Mouse (Mus musculus) left cerebral cortex, postnatal 25 days (tissue): Measurements from ENCODE around the gene Cdipt. TPM values are rescaled to one million over a fixed set of nuclear protein-coding genes. Genes with fewer than 3 reads are reported as not detected.

Experiments used
- DNase-seq, 2 experiments: peaks; one replicate each; pipeline ENCODE4 v3.0.0; 2022; ENCODE audit warnings: low spot score in 2 of 2, mixed read lengths in 1 of 2
- intact Hi-C: fragments of 180-260 bp; cut with DNase I; formaldehyde crosslinking; loops from one replicate; pipeline ENCODE4 v1.15.1; 2025
- total RNA-seq, 2 experiments: library from RNA; stranded (reverse); gene quantifications; 2 replicates each; pipeline ENCODE4 v1.2.3; 2021

Gene Cdipt
- total RNA-seq: 100 to 1,000 TPM; 194 to 197 TPM

DNA sequence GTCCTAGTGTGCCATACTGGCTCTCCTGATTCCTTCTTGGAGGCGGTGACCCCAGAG, at the start of gene Cdipt:
TSS of gene Cdipt (plus strand) at position 22 of the 57 bp plus-strand sequence.
- intact Hi-C loops: no loop called here
- no peak for DNase-seq

DNA sequence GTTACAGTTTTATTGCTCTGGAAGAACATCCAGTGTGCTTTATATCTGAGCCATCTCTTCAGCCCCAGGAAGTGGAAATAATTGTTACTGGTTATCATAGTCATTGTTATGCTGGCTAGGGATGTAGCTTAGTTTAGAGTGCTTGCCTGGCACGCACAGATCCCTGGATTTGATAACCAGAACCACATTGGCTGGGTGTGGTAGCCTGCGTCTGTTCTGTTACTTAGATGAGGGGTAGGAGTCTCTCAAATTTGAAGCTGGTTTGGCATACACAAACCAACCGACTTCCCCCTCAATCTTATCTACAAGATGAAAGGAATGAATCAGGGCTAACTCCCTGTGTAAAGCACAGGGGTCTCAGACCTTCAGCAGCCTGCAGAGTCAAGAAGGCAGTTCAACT, 49.4 kb upstream of the Cdipt start:
- intact Hi-C loops: loop anchor here (5.0 kb wide), 1 partner anchor 39 kb away; no protein-coding TSS in a partner anchor
- DNase-seq: no peak

DNA sequence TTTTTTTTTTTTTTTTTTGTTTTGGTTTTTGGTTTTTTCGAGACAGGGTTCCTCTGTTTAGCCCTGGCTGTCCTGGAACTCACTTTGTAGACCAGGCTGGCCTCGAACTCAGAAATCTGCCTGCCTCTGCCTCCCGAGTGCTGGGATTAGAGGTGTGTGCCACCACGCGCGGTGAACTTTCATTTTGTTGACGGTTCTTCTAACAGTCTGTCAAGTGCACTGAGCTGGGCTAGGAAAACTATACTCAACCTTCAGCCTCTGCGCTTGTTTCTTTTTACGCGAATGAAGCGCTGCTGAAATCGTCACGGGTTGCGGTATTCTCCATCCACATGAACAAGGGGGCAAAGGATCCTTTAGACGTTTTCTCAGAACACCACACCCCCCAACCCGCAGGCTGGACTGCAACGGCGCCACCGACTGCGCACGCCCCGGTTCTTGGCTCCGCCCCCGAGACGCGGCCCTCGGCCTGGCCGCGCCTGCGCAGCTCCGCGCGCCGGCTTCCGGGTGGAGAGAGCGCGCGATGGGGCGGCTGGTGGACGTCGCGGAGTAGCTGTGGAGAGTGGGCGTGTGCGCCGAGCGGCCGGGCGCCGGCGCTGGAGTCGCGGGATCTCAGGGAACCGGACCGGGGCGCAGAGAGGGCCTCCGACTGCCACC, 47.2 kb upstream of the Cdipt start, which contains the start of gene Kctd13:
TSS of gene Kctd13 (plus strand) at position 496 of the 654 bp plus-strand sequence.
- peak; percentile 92 for DNase-seq
- intact Hi-C loops: loop anchor here (5.0 kb wide), 1 partner anchor 41 kb away; no protein-coding TSS in a partner anchor

DNA sequence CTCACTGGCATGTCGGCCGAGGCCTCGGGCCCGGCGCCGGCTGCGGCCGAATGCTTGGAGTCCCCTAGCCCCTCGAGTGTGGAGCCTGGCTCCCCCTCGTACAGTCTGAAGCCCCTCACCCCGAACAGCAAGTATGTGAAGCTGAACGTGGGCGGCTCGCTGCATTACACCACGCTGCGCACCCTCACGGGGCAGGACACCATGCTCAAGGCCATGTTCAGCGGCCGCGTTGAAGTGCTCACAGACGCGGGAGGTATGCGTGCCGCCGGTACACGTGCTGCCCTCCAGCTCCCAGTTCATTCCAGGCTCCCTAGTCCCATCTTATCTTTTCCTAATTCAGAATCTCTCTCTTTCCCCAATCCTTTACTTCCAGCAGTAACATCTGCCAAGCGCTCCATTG, 46.7 kb upstream of the Cdipt start:
- intact Hi-C loops: loop anchor here (5.0 kb wide), 1 partner anchor 42 kb away; no protein-coding TSS in a partner anchor
- no peak for DNase-seq

DNA sequence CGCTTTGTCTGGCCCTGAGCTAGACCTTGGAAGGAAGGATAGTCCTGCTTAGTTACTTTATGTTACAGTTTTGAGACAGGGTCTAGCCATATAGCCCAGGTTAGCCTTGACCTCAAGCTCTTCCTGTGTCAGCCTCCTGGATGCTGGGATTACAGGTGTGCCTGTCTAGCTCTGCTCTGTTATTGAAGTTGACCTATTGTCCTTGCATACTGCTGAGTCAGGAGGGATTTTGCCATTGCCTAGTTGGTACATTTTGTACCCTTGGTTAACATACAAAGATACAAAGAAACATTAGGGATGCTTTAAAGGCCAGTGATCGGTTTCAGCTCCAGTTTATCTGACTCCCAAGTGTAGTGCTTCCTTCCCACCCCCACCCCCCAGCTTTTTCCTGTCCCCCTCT, 43.1 kb upstream of the Cdipt start:
- intact Hi-C loops: no loop called here
- no peak for DNase-seq

DNA sequence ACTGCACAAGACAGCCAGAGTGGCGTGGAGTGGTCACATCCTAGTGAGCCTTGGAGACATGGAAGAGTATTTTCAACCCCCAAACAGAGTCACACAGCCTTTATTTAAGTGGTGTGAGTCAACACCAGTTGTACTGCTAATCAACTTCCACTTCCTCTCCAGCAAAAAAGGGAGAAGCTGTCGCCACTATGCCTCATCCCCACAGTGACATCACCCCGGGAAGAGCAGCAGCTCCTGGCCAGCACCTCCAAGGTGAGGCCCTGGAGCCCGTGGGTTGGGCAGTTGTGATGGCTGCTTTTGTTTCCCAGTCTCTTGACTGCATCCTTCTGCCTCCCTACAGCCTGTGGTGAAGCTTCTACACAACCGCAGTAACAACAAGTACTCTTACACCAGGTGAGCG, 34.5 kb upstream of the Cdipt start:
- intact Hi-C loops: no loop called here
- DNase-seq: no peak

DNA sequence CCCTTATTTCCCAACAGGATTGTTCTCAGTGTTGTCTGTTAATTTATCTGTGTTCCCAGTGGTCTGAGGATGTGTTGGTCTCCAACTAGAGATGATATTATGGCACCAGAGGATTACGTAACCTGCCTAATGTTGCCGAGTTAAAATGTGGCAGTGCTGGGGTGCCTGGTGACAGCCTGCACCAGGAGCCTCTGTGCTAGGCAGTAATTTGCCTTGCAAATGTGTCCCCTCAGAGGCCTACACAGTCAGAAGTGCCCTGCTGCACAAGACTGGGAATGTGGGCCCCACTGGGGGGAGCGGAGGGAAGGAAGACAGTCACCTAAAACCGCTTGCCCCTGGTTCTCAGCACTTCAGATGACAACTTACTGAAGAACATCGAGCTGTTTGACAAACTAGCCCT, 33.9 kb upstream of the Cdipt start:
- intact Hi-C loops: no loop called here
- peak in 1 of 2 experiments; percentile 51 for DNase-seq

DNA sequence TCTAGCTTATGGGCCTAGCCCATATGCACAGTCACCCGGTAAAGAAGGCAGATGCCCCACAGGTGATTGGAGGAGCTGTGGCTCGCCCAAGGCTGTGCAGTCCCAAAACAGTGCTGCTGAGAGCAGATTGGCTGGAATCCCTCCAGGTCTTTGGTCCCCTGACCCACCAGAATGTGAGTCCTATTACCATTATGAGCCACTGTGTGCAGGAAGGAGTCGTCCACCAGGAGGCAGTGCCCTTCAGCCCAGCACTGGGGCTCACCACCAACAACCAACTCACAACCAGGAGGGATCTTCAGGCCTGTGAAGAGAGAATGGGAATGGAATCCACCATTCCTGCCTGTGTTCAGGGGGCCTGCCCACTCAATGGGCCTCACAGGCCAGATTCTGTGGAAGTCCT, 29.2 kb upstream of the Cdipt start:
- intact Hi-C loops: no loop called here
- DNase-seq: peak in 1 of 2 experiments; percentile 38

DNA sequence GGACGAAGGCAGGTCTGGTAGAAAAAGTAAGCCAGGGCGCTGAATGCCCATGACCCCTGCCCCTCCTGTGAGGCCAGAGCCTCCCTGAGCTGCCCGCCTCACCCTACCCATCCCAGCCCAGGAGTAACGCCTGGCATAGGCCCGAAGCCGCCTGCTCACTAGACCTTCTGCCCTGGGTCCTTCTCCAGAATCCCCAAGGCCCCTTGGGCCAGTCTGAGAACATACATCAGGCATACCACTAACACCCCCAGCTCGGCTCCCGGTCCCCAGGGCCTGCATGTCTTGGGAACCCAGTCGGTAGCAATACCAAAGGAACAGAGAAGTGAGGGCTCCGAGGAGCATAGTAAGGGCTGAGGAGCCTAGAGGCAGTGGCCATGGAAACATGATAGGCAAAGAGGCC, 27.1 kb upstream of the Cdipt start:
- no peak for DNase-seq
- intact Hi-C loops: no loop called here

DNA sequence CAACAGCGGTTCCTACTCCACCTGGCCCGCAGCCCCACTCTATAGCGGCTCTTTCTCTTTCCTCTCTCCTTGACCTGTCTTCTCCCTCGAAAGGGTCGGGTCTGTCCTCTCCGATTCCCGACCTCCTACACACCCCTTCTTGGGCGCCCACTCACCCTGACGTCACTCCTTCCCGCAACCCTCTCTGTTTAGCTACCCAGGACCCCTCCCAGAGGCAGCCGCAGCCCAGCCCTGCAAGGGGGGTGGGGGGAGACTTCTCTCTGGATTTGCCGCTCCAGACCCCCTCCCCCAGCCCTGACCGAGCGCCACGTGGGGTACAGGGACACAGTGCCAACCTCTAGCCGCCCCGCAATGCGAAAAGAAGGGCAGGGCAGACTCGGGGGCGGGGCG, 26.3 kb upstream of the Cdipt start, which contains the start of gene Asphd1:
TSS of gene Asphd1 (minus strand) at position 180 of the 390 bp plus-strand sequence.
- intact Hi-C loops: no loop called here
- DNase-seq: peak; percentile 46 to 76

DNA sequence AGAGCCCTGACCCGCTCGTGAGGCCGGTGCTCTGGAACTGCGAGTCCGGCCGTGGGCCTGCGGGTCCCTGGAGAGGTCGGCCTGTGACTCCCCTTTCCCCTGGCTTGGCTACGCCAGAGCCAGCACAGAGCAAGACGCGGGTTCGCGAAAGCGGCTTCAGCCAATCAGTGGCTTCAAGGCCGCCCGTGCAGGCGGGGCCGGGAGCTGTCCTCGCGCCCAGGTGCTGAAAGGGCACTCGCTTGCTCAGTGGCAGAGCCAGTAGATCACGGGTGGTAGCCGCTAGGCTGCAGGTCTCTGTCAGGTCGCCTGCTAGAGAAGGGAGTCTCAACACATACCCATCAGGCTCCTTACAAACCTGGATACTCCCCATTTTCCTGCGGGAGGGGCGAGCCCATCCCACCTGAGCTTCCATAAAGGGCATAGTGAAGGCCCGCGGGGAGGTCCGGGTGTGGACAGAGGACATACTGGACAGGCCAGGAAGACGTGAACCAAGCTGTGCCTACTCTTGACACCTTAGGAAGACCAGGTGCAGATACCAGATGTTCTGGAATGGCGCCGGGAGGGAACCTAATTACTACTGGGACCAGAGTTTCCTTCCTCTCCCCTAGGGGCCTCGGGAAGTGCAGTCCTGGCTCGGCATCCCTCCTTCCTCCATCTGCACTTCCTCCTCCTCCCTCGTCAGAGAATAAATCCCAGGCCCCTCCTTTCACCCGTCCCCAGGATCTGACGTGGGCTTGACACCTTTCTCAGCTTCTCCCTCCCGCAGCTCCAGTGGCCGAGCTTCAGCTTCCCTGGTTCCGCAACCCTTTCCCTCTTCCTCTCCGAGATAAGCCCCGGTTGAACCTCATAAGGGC, 25.7 kb upstream of the Cdipt start, which contains the start of gene Sez6l2:
TSS of gene Sez6l2 (plus strand) at position 771 of the 854 bp plus-strand sequence.
- peak; percentile 83 to 91 for DNase-seq
- intact Hi-C loops: loop anchor here (2.0 to 5.0 kb wide), 4 partner anchors 27 to 127 kb away; partner anchors contain the start of genes Cdiptos, Gm42742, Prrt2 and Taok2

DNA sequence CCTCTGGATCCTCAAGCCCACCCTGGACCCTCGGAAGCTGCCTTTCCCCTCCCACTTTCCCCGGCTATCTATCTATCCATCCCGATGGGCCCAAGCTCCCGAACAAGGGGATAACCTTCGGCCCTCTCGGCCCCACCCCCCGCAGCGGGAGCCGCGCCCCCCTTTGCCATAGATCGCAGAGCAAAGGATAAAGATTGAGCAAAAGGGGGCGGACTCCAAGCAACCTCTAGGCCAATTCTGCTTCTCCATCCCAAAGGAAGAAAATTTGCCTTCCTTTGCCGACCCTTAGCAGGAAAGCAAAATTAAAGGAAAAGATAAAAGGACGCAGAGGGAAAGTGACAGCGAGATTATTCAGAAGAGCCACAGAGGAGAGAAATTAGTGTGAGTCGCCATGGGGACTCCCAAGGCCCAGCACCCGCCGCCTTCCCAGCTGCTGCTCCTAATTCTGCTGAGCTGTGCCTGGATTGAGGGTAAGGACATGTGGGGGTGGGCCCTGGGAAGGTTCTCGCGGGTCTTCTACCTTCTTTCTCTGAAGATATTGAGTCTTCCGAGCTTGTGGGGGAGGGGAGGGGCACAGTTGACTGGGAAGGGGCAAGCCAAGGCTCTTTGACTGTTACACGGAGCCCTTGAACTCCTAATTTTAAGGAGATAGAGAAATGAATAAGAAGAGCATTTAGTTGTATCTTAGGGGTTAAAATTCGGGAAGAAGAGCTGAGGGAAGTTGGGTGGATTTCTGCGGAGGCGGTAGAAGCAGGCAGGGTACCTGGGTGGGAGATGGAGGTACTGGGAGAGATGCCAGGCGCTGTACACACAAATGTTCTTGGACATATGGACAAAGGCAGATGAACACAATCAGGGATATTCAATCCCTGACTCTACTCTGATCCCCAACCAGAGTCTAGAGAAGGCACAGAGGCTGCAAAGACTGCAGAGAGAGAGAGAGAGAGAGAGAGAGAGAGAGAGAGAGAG, 24.8 kb upstream of the Cdipt start:
- intact Hi-C loops: loop anchor here (2.0 to 5.0 kb wide), 4 partner anchors 26 to 128 kb away; partner anchors contain the start of genes Cdiptos, Gm42742, Prrt2 and Taok2
- DNase-seq: peak; percentile 33 to 64

DNA sequence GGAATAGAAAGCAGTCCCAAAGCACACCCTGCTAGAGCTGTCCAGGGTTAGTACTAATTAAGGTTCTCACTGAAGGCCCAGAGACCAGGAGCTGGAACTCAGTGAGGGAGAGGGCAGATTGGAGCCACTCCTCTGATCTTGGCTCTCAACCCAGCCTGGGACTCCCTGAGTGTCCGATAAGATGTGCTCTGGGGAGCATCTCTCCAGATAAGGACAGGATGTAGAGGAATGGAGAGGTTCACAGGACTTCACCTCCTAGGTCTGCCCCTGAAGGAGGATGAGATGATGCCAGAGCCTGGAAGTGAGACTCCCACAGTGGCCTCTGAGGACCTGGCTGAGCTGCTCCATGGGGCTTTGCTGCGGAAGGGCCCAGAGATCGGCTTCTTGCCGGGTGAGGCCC, 24.0 kb upstream of the Cdipt start:
- intact Hi-C loops: loop anchor here (2.0 to 5.0 kb wide), 4 partner anchors 25 to 129 kb away; partner anchors contain the start of genes Cdiptos, Gm42742, Prrt2 and Taok2
- no peak for DNase-seq

DNA sequence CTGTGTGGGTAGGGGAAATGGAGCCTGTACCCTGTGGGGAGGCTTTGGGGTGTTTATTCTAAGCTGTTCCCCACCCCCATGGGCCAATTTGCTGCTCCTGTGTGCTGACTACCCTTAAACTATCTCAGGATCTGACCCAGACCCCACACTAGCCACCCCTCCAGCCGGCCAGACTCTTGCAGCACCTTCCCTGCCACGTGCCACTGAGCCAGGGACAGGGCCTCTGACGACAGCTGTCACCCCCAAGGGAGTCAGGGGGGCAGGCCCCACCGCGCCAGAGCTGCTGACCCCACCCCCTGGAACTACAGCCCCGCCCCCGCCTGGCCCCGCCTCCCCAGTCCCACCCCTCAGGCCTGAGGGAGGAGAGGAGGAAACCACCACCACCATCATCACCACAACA, 23.1 kb upstream of the Cdipt start:
- DNase-seq: no peak
- intact Hi-C loops: loop anchor here (1.0 to 5.0 kb wide), 2 partner anchors 9 to 70 kb away; partner anchors contain the start of gene Taok2

DNA sequence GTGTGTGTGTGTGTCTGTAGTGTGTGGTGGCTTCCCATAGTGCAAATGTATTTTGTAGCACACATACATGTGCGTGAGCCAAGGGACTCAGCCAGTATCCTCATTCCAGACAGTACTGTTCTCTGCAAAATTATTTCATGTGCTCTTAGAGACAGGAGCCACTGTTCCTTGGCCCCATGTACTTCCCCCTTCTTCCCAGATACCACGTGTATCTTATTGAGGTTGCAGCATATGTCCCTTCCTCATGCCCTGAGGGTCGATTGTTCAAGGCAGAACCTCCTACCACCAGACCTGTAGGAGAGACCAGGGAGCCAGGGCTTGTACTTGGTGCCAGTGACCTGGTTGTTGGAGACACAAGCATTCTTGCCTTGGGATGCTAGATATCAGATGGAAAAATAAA, 20.6 kb upstream of the Cdipt start:
- no peak for DNase-seq
- intact Hi-C loops: no loop called here

DNA sequence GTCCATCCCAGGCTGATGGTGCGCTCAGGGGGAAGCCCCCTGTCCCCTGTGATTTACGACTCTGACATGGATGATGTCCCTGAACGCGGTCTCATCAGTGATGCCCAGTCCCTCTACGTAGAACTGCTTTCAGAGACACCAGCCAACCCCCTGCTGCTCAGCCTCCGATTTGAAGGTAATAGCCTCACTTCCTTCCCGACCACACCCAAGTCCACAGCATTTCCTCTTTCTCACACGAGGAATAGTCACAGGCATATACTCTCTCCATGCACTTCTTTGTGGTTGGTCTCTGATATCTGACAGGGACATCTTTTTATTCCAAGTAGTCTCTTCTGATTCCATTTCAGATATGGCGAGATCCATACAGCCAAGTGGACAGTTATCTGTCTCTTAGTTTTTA, 15.9 kb upstream of the Cdipt start:
- no peak for DNase-seq
- intact Hi-C loops: no loop called here

DNA sequence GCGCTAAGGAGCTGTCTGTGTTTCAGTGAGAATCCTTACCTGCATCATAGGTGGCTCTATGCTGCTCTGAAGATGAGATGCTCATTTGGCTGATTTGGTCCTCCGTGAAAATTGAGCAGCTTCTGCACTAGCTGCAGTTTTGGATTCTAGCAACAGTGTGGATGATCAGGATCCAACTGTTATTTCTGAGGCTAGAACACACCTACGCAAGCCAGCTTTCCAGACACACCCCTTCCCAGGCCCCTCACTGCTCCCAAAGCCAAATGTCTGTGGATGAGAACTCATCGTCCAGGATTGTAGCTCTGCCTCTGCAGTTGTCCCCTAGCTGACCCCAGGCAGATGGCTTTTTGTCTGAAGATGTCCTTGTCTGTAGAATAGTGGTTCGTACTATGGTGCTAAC, 14.6 kb upstream of the Cdipt start:
- intact Hi-C loops: loop anchor here (1.0 kb wide), 1 partner anchor 8 kb away; no protein-coding TSS in a partner anchor
- DNase-seq: peak in 1 of 2 experiments; percentile 59

DNA sequence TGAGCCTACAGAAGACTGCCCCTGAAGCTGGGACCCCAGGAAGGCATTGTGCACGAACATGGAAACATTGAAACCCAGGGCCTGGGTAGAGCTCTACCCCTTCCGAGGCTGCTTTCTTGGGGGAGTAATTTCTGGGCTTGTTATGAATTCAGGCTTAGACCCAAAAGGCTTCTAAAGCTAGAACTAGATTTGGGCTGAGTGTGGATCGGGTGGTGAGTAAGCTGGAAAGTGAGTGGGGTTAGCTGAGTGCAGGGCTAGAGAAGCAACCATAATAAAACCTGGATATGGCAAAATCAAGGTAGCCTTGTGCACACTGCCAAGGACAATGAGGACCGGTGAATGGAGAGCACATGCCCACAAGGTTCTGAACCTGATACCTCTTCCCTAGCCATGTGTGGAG, 13.7 kb upstream of the Cdipt start:
- intact Hi-C loops: loop anchor here (1.0 kb wide), 1 partner anchor 9 kb away; no protein-coding TSS in a partner anchor

DNA sequence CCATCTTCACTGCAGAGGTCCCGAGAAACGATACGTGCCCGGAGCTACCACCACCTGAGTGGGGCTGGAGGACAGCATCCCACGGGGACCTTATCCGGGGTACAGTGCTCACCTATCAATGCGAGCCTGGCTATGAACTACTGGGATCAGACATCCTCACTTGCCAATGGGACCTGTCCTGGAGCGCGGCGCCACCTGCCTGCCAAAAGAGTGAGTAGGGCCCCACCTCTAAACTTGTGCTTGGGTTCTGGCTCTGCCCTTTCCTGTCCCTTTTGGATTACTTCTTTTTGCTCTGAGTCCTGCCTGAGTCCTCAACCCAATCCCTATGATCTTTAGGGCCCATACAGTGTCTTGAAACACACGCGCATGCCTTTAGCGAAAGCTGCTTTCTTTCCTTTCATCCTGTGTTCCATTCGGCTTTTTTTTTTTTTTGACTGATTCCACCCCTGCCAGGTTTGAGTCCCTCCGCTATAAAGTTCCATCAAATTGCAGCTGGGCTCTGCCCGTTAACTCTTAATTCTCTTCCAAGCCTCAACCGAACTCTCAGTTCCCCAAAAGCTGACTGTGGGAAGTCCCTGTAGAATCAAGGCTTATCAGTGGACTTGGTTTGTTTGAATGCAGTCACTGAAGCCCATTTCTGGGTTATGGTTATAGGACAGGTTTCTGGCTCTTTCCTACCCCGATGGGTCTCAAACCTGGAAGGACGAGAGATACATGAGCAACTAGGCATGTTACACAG, 12.0 kb upstream of the Cdipt start:
- intact Hi-C loops: no loop called here

More for the DNA sequence above, 13.7 kb upstream of the Cdipt start:
- peak in 1 of 2 experiments; percentile 59 for DNase-seq

More for the DNA sequence above, 12.0 kb upstream of the Cdipt start:
- no peak for DNase-seq
